Comparison of ENCODE assay signal across 9 mouse cellular contexts in the genomic region with DNA sequence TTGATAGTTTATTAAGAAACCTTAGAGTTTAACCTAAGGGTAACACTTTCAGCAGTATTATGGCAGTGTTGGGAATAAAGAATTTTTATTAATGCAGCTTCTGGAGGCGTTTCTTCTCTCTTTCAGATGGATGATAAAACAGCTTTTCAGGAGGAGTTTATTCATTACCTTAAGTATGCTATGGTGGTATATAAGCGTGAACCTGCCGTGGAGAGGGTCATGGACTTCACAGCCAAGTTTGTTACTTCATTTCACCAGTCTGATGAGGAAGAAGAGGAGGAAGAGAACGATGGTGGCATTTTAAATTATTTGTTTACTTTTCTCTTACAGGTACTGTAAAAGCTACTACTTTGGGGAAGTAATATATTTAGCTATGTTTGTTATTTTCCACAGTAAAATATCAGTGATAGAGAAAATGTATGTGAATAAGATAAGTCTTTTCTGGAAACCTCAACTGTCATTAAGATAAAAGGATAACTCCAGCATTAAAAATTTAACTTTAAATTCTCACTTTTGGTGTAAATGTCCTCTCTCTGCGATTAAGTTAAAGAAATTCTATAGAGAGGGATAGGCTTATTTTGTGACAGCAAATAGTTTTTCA. TPM values are rescaled to one million over a fixed set of nuclear protein-coding genes. Genes with fewer than 3 reads are reported as not detected.
A peak's percentile ranks its signal among the peaks of the same experiment; 100 is the strongest.
DNase-seq lines count a peak whose midpoint lies in the region; ATAC-seq and TF ChIP-seq lines count a peak whose summit lies in the region.
"Had no signal": no experiment of that assay in that cellular context is flagged by ENCODE, and none has a peak within 500 bp of the region (broad histone marks: within the 10 kb centered on the region; RNA-seq: fewer than 3 reads in every experiment).

No protein-coding gene starts in this region.

- TF ChIP-seq CTCF in E14TG2a.4 (conservative IDR thresholded peaks at IDR 0.05; ENCODE audit: low read length), result no peak

- H3K4me1 ChIP-seq in heart, embryonic 11.5 days (ENCODE audit: control insufficient read depth, insufficient read depth, low read length), result peaks cover 3% of the 10 kb centered on the region; the same call in 1 of the 2 replicates
- H3K4me1 ChIP-seq in E14TG2a.4 (replicated peaks; ENCODE audit: low read depth, low read length), result peaks cover 15% of the 10 kb centered on the region
- peaks cover 16% of the 10 kb centered on the region for H3K4me1 ChIP-seq in hindbrain, embryonic 10.5 days (replicated peaks)
- H3K4me1 ChIP-seq in liver, embryonic 15.5 days (replicated peaks), result peaks cover 13% of the 10 kb centered on the region

- DNase-seq in heart, postnatal 14 days, result no peak
- no peak for DNase-seq in hindbrain, embryonic 10.5 days (ENCODE audit: low spot score)
- DNase-seq in urinary bladder, postnatal 4 days (ENCODE audit: low spot score in 2 of 2), result no peak
- DNase-seq in adrenal gland, postnatal 36 days, result no peak
- DNase-seq in ovary, postnatal 10 days (ENCODE audit: low spot score), result no peak

- ATAC-seq in heart, embryonic 11.5 days (replicated peaks; ENCODE audit: insufficient number of reproducible peaks, low FRiP score, low TSS enrichment), result no peak
- no peak for ATAC-seq in liver, embryonic 15.5 days (ENCODE audit: insufficient read depth)

- peak overlapping the region; percentile 69 for H3K4me3 ChIP-seq in heart, embryonic 11.5 days (ENCODE audit: low read depth, low read length)
- H3K4me3 ChIP-seq in E14TG2a.4 (replicated peaks; ENCODE audit: low read length), result peak overlapping the region; percentile 99
- peak overlapping the region; percentile 86 for H3K4me3 ChIP-seq in hindbrain, embryonic 10.5 days
- peak overlapping the region; percentile 91 for H3K4me3 ChIP-seq in liver, embryonic 15.5 days (replicated peaks)

- WGBS in heart, embryonic 11.5 days (ENCODE audit: insufficient replicate concordance), result 66% methylated on average over 5 of the region's 5 CpGs
- 67% methylated on average over 5 of the region's 5 CpGs for WGBS in hindbrain, embryonic 10.5 days
- 40% methylated on average over 5 of the region's 5 CpGs for WGBS in liver, embryonic 15.5 days (ENCODE audit: insufficient replicate concordance)

- no peaks in the 10 kb centered on the region for H3K27me3 ChIP-seq in heart, embryonic 11.5 days (ENCODE audit: control insufficient read depth, insufficient read depth, low read length)
- H3K27me3 ChIP-seq in E14TG2a.4 (ENCODE audit: insufficient read depth, low read length), result no peaks in the 10 kb centered on the region
- no peaks in the 10 kb centered on the region for H3K27me3 ChIP-seq in hindbrain, embryonic 10.5 days (ENCODE audit: insufficient read depth, poor library complexity, severe bottlenecking)
- no peaks in the 10 kb centered on the region for H3K27me3 ChIP-seq in liver, embryonic 15.5 days

- intact Hi-C loops in heart, postnatal 14 days (cut with DNase I), result loop anchor here (5.0 kb wide), 2 partner anchors 186 to 676 kb away; partner anchors contain the start of gene Lcorl

- no peaks in the 10 kb centered on the region; the same call in 1 of the 2 replicates for H3K36me3 ChIP-seq in heart, embryonic 11.5 days (ENCODE audit: control insufficient read depth, insufficient read depth, low read length)
- H3K36me3 ChIP-seq in E14TG2a.4 (ENCODE audit: insufficient read depth, low read length), result peaks cover 37% of the 10 kb centered on the region
- H3K36me3 ChIP-seq in hindbrain, embryonic 10.5 days, result peaks cover 27% of the 10 kb centered on the region
- H3K36me3 ChIP-seq in liver, embryonic 15.5 days (replicated peaks), result peaks cover 25% of the 10 kb centered on the region

- H3K27ac ChIP-seq in heart, embryonic 11.5 days (ENCODE audit: low read depth, low read length), result no peak overlapping the region
- H3K27ac ChIP-seq in hindbrain, embryonic 10.5 days, result peak overlapping the region; percentile 96; the same call in 1 of the 2 replicates
- no peak overlapping the region for H3K27ac ChIP-seq in liver, embryonic 15.5 days (replicated peaks)

- peak overlapping the region; percentile 82 for H3K4me2 ChIP-seq in heart, embryonic 11.5 days
- H3K4me2 ChIP-seq in liver, embryonic 15.5 days, result peak overlapping the region; percentile 92

- no peak overlapping the region for H3K9ac ChIP-seq in heart, embryonic 11.5 days (ENCODE audit: low read depth, low read length)
- H3K9ac ChIP-seq in liver, embryonic 15.5 days, result peak overlapping the region; percentile 89

- no peaks in the 10 kb centered on the region for H3K9me3 ChIP-seq in heart, embryonic 11.5 days (replicated peaks; ENCODE audit: control insufficient read depth, low read length)
- H3K9me3 ChIP-seq in E14TG2a.4 (ENCODE audit: low read length), result no peaks in the 10 kb centered on the region
- H3K9me3 ChIP-seq in hindbrain, embryonic 10.5 days, result no peaks in the 10 kb centered on the region
- H3K9me3 ChIP-seq in liver, embryonic 15.5 days (replicated peaks), result no peaks in the 10 kb centered on the region

RNA-seq across cellular contexts. Expression of gene Ncapg, which starts 1.3 kb away (rescaled TPM):
- 39.6 and 43.1 TPM in 2 replicates for polyA plus RNA-seq in heart, embryonic 11.5 days (2014; fragmentation: Nextera tagmentation; extraction: Ambion mirVana)
- 1 to 10 TPM; 1.6 to 4.1 TPM for total RNA-seq in heart, postnatal 14 days (2021)
- polyA plus RNA-seq in hindbrain, embryonic 10.5 days (2016; fragmentation: Nextera tagmentation; extraction: Ambion mirVana), result 47.3 and 65.5 TPM in 2 replicates
- 44.5 and 47.7 TPM in 2 replicates for polyA plus RNA-seq in liver, embryonic 15.5 days (2015; fragmentation: Nextera tagmentation; extraction: Ambion mirVana)
- total RNA-seq in adrenal gland, postnatal 36 days (2021), result 1 to 10 TPM; 1.8 to 2.7 TPM

RNA-seq across cellular contexts. Expression of gene Fam184b, which starts 31.6 kb away (rescaled TPM):
- 0.06 and 0.39 TPM in 2 replicates for polyA plus RNA-seq in heart, embryonic 11.5 days (2014; fragmentation: Nextera tagmentation; extraction: Ambion mirVana)
- total RNA-seq in heart, postnatal 14 days (2021), result under 1 TPM; 0.07 TPM
- 0.44 and 0.62 TPM in 2 replicates for polyA plus RNA-seq in hindbrain, embryonic 10.5 days (2016; fragmentation: Nextera tagmentation; extraction: Ambion mirVana)
- polyA plus RNA-seq in liver, embryonic 15.5 days (2015; fragmentation: Nextera tagmentation; extraction: Ambion mirVana), result 0.06 and 0.12 TPM in 2 replicates
- under 1 TPM; 0.13 to 0.60 TPM for total RNA-seq in adrenal gland, postnatal 36 days (2021)
- total RNA-seq: megakaryocyte progenitor cell, adult 5-6 weeks had no signal
